Mouse (Mus musculus) MEL (cell line): Measurements from ENCODE around the gene Lelp1. TPM values are rescaled to one million over a fixed set of nuclear protein-coding genes. Genes with fewer than 3 reads are reported as not detected.

Source experiments
- DNase-seq: peaks from one replicate; pipeline ENCODE4 v3.0.0; 2011; ENCODE audit warnings: low read depth, low spot score
- H3K27ac ChIP-seq: 2 replicates; pipeline ENCODE4 v1.5.1; 2012; ENCODE audit warnings: low read depth, mild to moderate bottlenecking, control low read depth, low read length, moderate library complexity; ENCODE audit not compliant: control insufficient read depth
- H3K27me3 ChIP-seq, 2 experiments: fragments of 150-350 bp in 1 of 2; sonication (generic) in 1 of 2; 2 replicates each; pipeline ENCODE4 v1.6.1; 2012; ENCODE audit warnings: low read length in 2 of 2, mild to moderate bottlenecking in 2 of 2, improper control_type of control experiment in 1 of 2, moderate library complexity in 1 of 2; ENCODE audit not compliant: insufficient read depth in 2 of 2, control insufficient read depth in 1 of 2
- H3K36me3 ChIP-seq, 2 experiments: 2 replicates each; pipeline ENCODE4 v1.6.1; 2012 to 2014; ENCODE audit warnings: low read length in 2 of 2, improper control_type of control experiment in 1 of 2, inconsistent platforms in 1 of 2, mild to moderate bottlenecking in 1 of 2; ENCODE audit not compliant: insufficient read depth in 2 of 2, control insufficient read depth in 1 of 2
- H3K4me1 ChIP-seq, 2 experiments: fragments of 150-350 bp in 1 of 2; sonication (generic) in 1 of 2; 2 replicates each; pipeline ENCODE4 v1.6.1; 2012; ENCODE audit warnings: low read length in 2 of 2, improper control_type of control experiment in 1 of 2, mild to moderate bottlenecking in 1 of 2; ENCODE audit not compliant: insufficient read depth in 2 of 2, control insufficient read depth in 1 of 2
- H3K4me3 ChIP-seq, 2 experiments: fragments of 150-350 bp in 1 of 2; sonication (generic) in 1 of 2; 2 replicates each; pipeline ENCODE4 v1.5.1; 2012; ENCODE audit warnings: low read depth in 2 of 2, low read length in 2 of 2, mild to moderate bottlenecking in 2 of 2, moderate library complexity in 2 of 2, control low read depth in 1 of 2, improper control_type of control experiment in 1 of 2; ENCODE audit not compliant: control insufficient read depth in 1 of 2, insufficient read depth in 1 of 2
- H3K79me2 ChIP-seq: 2 replicates; pipeline ENCODE4 v1.6.1; 2012; ENCODE audit warnings: mild to moderate bottlenecking, low read length, moderate library complexity; ENCODE audit not compliant: control insufficient read depth, poor library complexity, insufficient read depth
- H3K9ac ChIP-seq: 2 replicates; pipeline ENCODE4 v1.6.1; 2012; ENCODE audit warnings: low read depth, mild to moderate bottlenecking, control low read depth, low read length, moderate library complexity; ENCODE audit not compliant: control insufficient read depth, poor library complexity, severe bottlenecking
- H3K9me3 ChIP-seq: fragments of 150-350 bp; sonication (generic); replicated peaks from 2 replicates; pipeline ENCODE4 v1.6.1; 2012; ENCODE audit warnings: mild to moderate bottlenecking, low read length, improper control_type of control experiment, moderate library complexity; ENCODE audit not compliant: insufficient read depth
- BHLHE40 ChIP-seq: IDR thresholded peaks from 2 replicates; pipeline ENCODE4 v1.6.1; 2012; ENCODE audit warnings: low read depth, mild to moderate bottlenecking, inconsistent platforms, low read length, improper control_type of control experiment, borderline replicate concordance
- CTCF ChIP-seq, 3 experiments: IDR thresholded peaks in 2 of 3; conservative IDR thresholded peaks in 1 of 3; 2 replicates each; pipeline ENCODE4 v1.5.1; 2011 to 2012; ENCODE audit warnings: low read length in 3 of 3, low read depth in 2 of 3, mild to moderate bottlenecking in 2 of 3, improper control_type of control experiment in 1 of 3, inconsistent platforms in 1 of 3, mixed read lengths in 1 of 3, moderate library complexity in 1 of 3; ENCODE audit not compliant: control insufficient read depth in 1 of 3, insufficient read depth in 1 of 3, poor library complexity in 1 of 3, severe bottlenecking in 1 of 3
- E2F4 ChIP-seq: IDR thresholded peaks from 2 replicates; pipeline ENCODE4 v1.6.1; 2011; ENCODE audit warnings: low read depth, low read length, improper control_type of control experiment, borderline replicate concordance
- ELF1 ChIP-seq: IDR thresholded peaks from 2 replicates; pipeline ENCODE4 v1.6.1; 2014; ENCODE audit warnings: low read depth, mild to moderate bottlenecking, inconsistent platforms, low read length, improper control_type of control experiment, moderate library complexity
- ETS1 ChIP-seq: IDR thresholded peaks from 2 replicates; pipeline ENCODE4 v1.6.1; 2012; ENCODE audit warnings: low read depth, mild to moderate bottlenecking, inconsistent platforms, low read length, improper control_type of control experiment, moderate library complexity
- GABPA ChIP-seq: IDR thresholded peaks from 2 replicates; pipeline ENCODE4 v1.6.1; 2012; ENCODE audit warnings: low read depth, mild to moderate bottlenecking, inconsistent platforms, low read length, improper control_type of control experiment, moderate library complexity
- GATA1 ChIP-seq: IDR thresholded peaks from 2 replicates; pipeline ENCODE4 v1.6.1; 2011; ENCODE audit warnings: low read depth, low read length, improper control_type of control experiment
- HCFC1 ChIP-seq: IDR thresholded peaks from 2 replicates; pipeline ENCODE4 v1.6.1; 2012; ENCODE audit warnings: low read depth, mild to moderate bottlenecking, inconsistent platforms, low read length, improper control_type of control experiment, moderate library complexity
- JUND ChIP-seq: IDR thresholded peaks from 2 replicates; pipeline ENCODE4 v1.6.1; 2011; ENCODE audit warnings: low read depth, mild to moderate bottlenecking, improper control_type of control experiment, low read length
- MEF2A ChIP-seq: IDR thresholded peaks from 2 replicates; pipeline ENCODE4 v1.6.1; 2014; ENCODE audit warnings: low read depth, mild to moderate bottlenecking, inconsistent platforms, low read length, improper control_type of control experiment; ENCODE audit not compliant: poor library complexity, insufficient replicate concordance, severe bottlenecking; ENCODE audit errors: extremely low read depth
- MXI1 ChIP-seq: IDR thresholded peaks from 2 replicates; pipeline ENCODE4 v1.6.1; 2011; ENCODE audit warnings: mild to moderate bottlenecking, low read depth, low read length, improper control_type of control experiment
- MYC ChIP-seq: IDR thresholded peaks from 2 replicates; pipeline ENCODE4 v1.6.1; 2011; ENCODE audit warnings: low read depth, mild to moderate bottlenecking, low read length, improper control_type of control experiment, moderate library complexity
- POLR2A ChIP-seq, 2 experiments: IDR thresholded peaks; 2 replicates each; pipeline ENCODE4 v1.6.1; 2011 to 2012; ENCODE audit warnings: low read length in 2 of 2, mild to moderate bottlenecking in 2 of 2, control low read depth in 1 of 2, improper control_type of control experiment in 1 of 2, low read depth in 1 of 2, moderate library complexity in 1 of 2; ENCODE audit not compliant: control insufficient read depth in 1 of 2, insufficient read depth in 1 of 2, poor library complexity in 1 of 2
- RAD21 ChIP-seq: IDR thresholded peaks from 2 replicates; pipeline ENCODE4 v1.6.1; 2011; ENCODE audit warnings: mild to moderate bottlenecking, low read depth, low read length, improper control_type of control experiment
- RCOR1 ChIP-seq: IDR thresholded peaks from 2 replicates; pipeline ENCODE4 v1.6.1; 2012; ENCODE audit warnings: low read depth, mild to moderate bottlenecking, inconsistent platforms, low read length, improper control_type of control experiment
- SMC3 ChIP-seq: IDR thresholded peaks from 2 replicates; pipeline ENCODE4 v1.6.1; 2011; ENCODE audit warnings: low read depth, low read length, improper control_type of control experiment
- TCF12 ChIP-seq: IDR thresholded peaks from 2 replicates; pipeline ENCODE4 v1.6.1; 2014; ENCODE audit warnings: low read depth, mild to moderate bottlenecking, inconsistent platforms, low read length, improper control_type of control experiment, moderate library complexity
- ZC3H11A ChIP-seq: IDR thresholded peaks from 2 replicates; pipeline ENCODE4 v1.6.1; 2012; ENCODE audit warnings: low read depth, mild to moderate bottlenecking, inconsistent platforms, low read length, improper control_type of control experiment
- ZKSCAN1 ChIP-seq: IDR thresholded peaks from 2 replicates; pipeline ENCODE4 v1.6.1; 2012; ENCODE audit warnings: low read depth, mild to moderate bottlenecking, inconsistent platforms, low read length, improper control_type of control experiment, moderate library complexity
- ZMIZ1 ChIP-seq: IDR thresholded peaks from 2 replicates; pipeline ENCODE4 v1.6.1; 2012; ENCODE audit warnings: low read depth, mild to moderate bottlenecking, inconsistent platforms, low read length, improper control_type of control experiment, moderate library complexity
- ZNF384 ChIP-seq: IDR thresholded peaks from 2 replicates; pipeline ENCODE4 v1.6.1; 2012; ENCODE audit warnings: low read depth, mild to moderate bottlenecking, inconsistent platforms, low read length, improper control_type of control experiment
- polyA plus RNA-seq, 2 experiments: library from polyadenylated mRNA; stranded (reverse) in 1 of 2; unstranded in 1 of 2; fragments of >175 nt in 1 of 2; fragments of >200 nt in 1 of 2; gene quantifications; 2 replicates each; pipeline versions ENCODE4 v1.2.1 to v1.2.4; 2012; ENCODE audit warnings: low replicate concordance in 2 of 2, low read depth in 1 of 2; ENCODE audit not compliant: insufficient read length in 2 of 2, insufficient read depth in 1 of 2, missing spikeins in 1 of 2
- total RNA-seq: library from RNA; depleted of rRNA; stranded (reverse); fragments of 300-350 nt; gene quantifications from 2 replicates; pipeline ENCODE4 v1.2.3, GENCODE M21; 2012

Lelp1 gene
- total and polyA plus RNA-seq, 3 experiments: not detected

GRCm38 (mm10) chr3:92153322-92153721, 10.8 kb upstream of the Lelp1 start:
- H3K27ac ChIP-seq: no peak overlapping the region
- TF ChIP-seq ZKSCAN1 (no peak), BHLHE40 (no peak), GABPA (no peak), SMC3 (peak; percentile 76), HCFC1 (no peak), ELF1 (no peak), GATA1 (no peak), ZC3H11A (no peak), CTCF (IDR thresholded peaks at IDR 0.05 in 2 of 3, conservative IDR thresholded peaks at IDR 0.05 in 1 of 3; ENCODE audit: control insufficient read depth in 1 of 3, insufficient read depth in 1 of 3, low read depth in 2 of 3, low read length in 3 of 3, poor library complexity in 1 of 3, severe bottlenecking in 1 of 3) (peak; percentile 47 to 74 (median 71)), MEF2A (no peak), ZMIZ1 (no peak), RAD21 (peak; percentile 51), MYC (no peak), E2F4 (no peak), JUND (no peak), ZNF384 (no peak), ETS1 (no peak), POLR2A (IDR thresholded peaks at IDR 0.05; ENCODE audit: control insufficient read depth in 1 of 2, insufficient read depth in 1 of 2, low read depth in 1 of 2, low read length in 2 of 2, poor library complexity in 1 of 2) (no peak), RCOR1 (no peak)
- H3K9ac ChIP-seq: no peak overlapping the region
- H3K36me3 ChIP-seq: no peaks in the 10 kb centered on the region
- no peaks in the 10 kb centered on the region for H3K9me3 ChIP-seq
- peak; percentile 66 for DNase-seq
- no peaks in the 10 kb centered on the region for H3K27me3 ChIP-seq
- H3K4me3 ChIP-seq: no peak overlapping the region
- no peaks in the 10 kb centered on the region for H3K79me2 ChIP-seq
- no peaks in the 10 kb centered on the region for H3K4me1 ChIP-seq

- TF ChIP-seq TCF12: no peak
- peak; percentile 69 for TF ChIP-seq ZC3H11A
- TF ChIP-seq SMC3: peak; percentile 91
- TF ChIP-seq HCFC1: no peak
- no peak for TF ChIP-seq MXI1
- TF ChIP-seq CTCF (IDR thresholded peaks at IDR 0.05 in 2 of 3, conservative IDR thresholded peaks at IDR 0.05 in 1 of 3; ENCODE audit: control insufficient read depth in 1 of 3, insufficient read depth in 1 of 3, low read depth in 2 of 3, low read length in 3 of 3, poor library complexity in 1 of 3, severe bottlenecking in 1 of 3): peak; percentile 66 to 93 (median 75)
- TF ChIP-seq RAD21: peak; percentile 90
These were observed 8.2 kb upstream of the Lelp1 start for GRCm38 (mm10) chr3:92150631-92151277.

More at GRCm38 (mm10) chr3:92150631-92151277, 8.2 kb upstream of the Lelp1 start:
- Histone ChIP-seq H3K9me3 (no peaks in the 10 kb centered on the region), H3K9ac (no peak overlapping the region), H3K27ac (no peak overlapping the region), H3K4me1 (no peaks in the 10 kb centered on the region), H3K36me3 (no peaks in the 10 kb centered on the region), H3K79me2 (no peaks in the 10 kb centered on the region), H3K27me3 (no peaks in the 10 kb centered on the region), H3K4me3 (peak overlapping the region in 1 of 2 experiments; percentile 49; a peak in 1 of 4 replicates)
- peak; percentile 76 for DNase-seq
